8 mouse cellular contexts compared by ENCODE assay signal in the genomic region with DNA sequence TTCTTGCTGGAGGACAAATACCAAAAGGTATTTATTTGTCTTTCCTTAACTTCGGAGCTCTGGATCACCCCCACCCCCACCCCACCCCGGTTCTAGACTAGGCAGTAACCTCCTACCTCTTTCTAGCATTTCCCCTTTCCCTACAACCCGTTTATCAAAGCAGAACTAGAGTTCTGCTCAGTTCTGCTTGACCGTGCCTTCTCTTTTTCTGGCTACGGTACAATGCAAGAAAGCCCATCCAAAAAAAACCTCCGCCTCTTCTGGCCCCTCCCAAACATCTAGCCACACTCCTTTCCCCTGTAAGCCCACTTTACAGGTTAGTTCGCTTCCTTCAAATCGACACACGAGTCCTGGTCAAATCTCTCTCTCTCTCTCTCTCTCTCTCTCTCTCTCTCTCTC. TPM values are rescaled to one million over a fixed set of nuclear protein-coding genes. Genes with fewer than 3 reads are reported as not detected.
DNase-seq lines count a peak whose midpoint lies in the region; ATAC-seq and TF ChIP-seq lines count a peak whose summit lies in the region.

No protein-coding gene starts in this region.

- peaks cover 34% of the 10 kb centered on the region for H3K27me3 ChIP-seq in embryonic facial prominence, embryonic 14.5 days (replicated peaks; ENCODE audit: control insufficient read depth, insufficient read depth, low read length)
- H3K27me3 ChIP-seq in limb, embryonic 12.5 days, result peaks cover 92% of the 10 kb centered on the region
- peaks cover 97% of the 10 kb centered on the region for H3K27me3 ChIP-seq in neural tube, embryonic 13.5 days

- H3K9ac ChIP-seq in embryonic facial prominence, embryonic 14.5 days (ENCODE audit: low read depth, low read length), result peak overlapping the region; percentile 50
- peak overlapping the region; percentile 42; the same call in 1 of the 2 replicates for H3K9ac ChIP-seq in limb, embryonic 12.5 days (replicated peaks)
- no peak overlapping the region for H3K9ac ChIP-seq in neural tube, embryonic 13.5 days

- H3K27ac ChIP-seq in layer of hippocampus, adult 2 months, result peak overlapping the region; percentile 43; the same call in 1 of the 2 replicates
- H3K27ac ChIP-seq in embryonic facial prominence, embryonic 14.5 days (replicated peaks; ENCODE audit: low read depth, low read length), result no peak overlapping the region
- no peak overlapping the region for H3K27ac ChIP-seq in limb, embryonic 12.5 days
- no peak overlapping the region for H3K27ac ChIP-seq in neural tube, embryonic 13.5 days (replicated peaks)

- H3K4me2 ChIP-seq in embryonic facial prominence, embryonic 14.5 days (ENCODE audit: low read depth, low read length), result peak overlapping the region; percentile 70
- peak overlapping the region; percentile 91 for H3K4me2 ChIP-seq in limb, embryonic 12.5 days
- H3K4me2 ChIP-seq in neural tube, embryonic 13.5 days, result peak overlapping the region; percentile 51

- peak overlapping the region; percentile 41 for H3K4me3 ChIP-seq in layer of hippocampus, adult 2 months
- H3K4me3 ChIP-seq in embryonic facial prominence, embryonic 14.5 days (ENCODE audit: low read depth, low read length), result peak overlapping the region; percentile 49
- H3K4me3 ChIP-seq in limb, embryonic 12.5 days (replicated peaks), result peak overlapping the region; percentile 47
- H3K4me3 ChIP-seq in neural tube, embryonic 13.5 days, result peak overlapping the region; percentile 22

- ATAC-seq in embryonic facial prominence, embryonic 14.5 days (ENCODE audit: low read depth), result no peak
- ATAC-seq in limb, embryonic 12.5 days (ENCODE audit: insufficient number of reproducible peaks, insufficient read depth, low FRiP score, low TSS enrichment, low read depth), result no peak
- no peak for ATAC-seq in neural tube, embryonic 13.5 days (ENCODE audit: low read depth)
- no peak for ATAC-seq in erythroid progenitor cell, adult 5-6 weeks (replicated peaks; ENCODE audit: low FRiP score, poor library complexity, severe bottlenecking)

- intact Hi-C loops in gastrocnemius, postnatal 14 days (cut with DNase I; ENCODE audit: low total_unique reads), result no loop called here
- intact Hi-C loops in left cerebral cortex, postnatal 4 days (cut with DNase I), result no loop called here

- DNase-seq in layer of hippocampus, adult 2 months (ENCODE audit: low spot score in 2 of 2), result no peak
- no peak for DNase-seq in layer of hippocampus, adult 8-10 months (ENCODE audit: low spot score in 2 of 2)
- DNase-seq in embryonic facial prominence, embryonic 14.5 days (ENCODE audit: low spot score), result no peak
- DNase-seq in gastrocnemius, postnatal 14 days, result no peak
- DNase-seq in left cerebral cortex, postnatal 4 days, result no peak

- H3K36me3 ChIP-seq in embryonic facial prominence, embryonic 14.5 days (ENCODE audit: control insufficient read depth, insufficient read depth, low read length), result no peaks in the 10 kb centered on the region
- peaks cover 4% of the 10 kb centered on the region; the same call in 1 of the 2 replicates for H3K36me3 ChIP-seq in limb, embryonic 12.5 days
- peaks cover 83% of the 10 kb centered on the region for H3K36me3 ChIP-seq in neural tube, embryonic 13.5 days

- TF ChIP-seq CTCF in layer of hippocampus, adult 2 months (conservative IDR thresholded peaks at IDR 0.05), result no peak

- peaks cover 9% of the 10 kb centered on the region; the same call in 1 of the 2 replicates for H3K4me1 ChIP-seq in embryonic facial prominence, embryonic 14.5 days (ENCODE audit: control insufficient read depth, insufficient read depth, low read length)
- peaks cover 24% of the 10 kb centered on the region for H3K4me1 ChIP-seq in limb, embryonic 12.5 days (replicated peaks)
- peaks cover 22% of the 10 kb centered on the region for H3K4me1 ChIP-seq in neural tube, embryonic 13.5 days (replicated peaks)

- H3K9me3 ChIP-seq in embryonic facial prominence, embryonic 14.5 days (ENCODE audit: control insufficient read depth, low read length), result peaks cover 5% of the 10 kb centered on the region; the same call in 1 of the 2 replicates
- peaks cover 8% of the 10 kb centered on the region for H3K9me3 ChIP-seq in limb, embryonic 12.5 days
- H3K9me3 ChIP-seq in neural tube, embryonic 13.5 days, result no peaks in the 10 kb centered on the region

- 10% methylated on average over 9 of the region's 9 CpGs for WGBS in embryonic facial prominence, embryonic 14.5 days
- 19% methylated on average over 9 of the region's 9 CpGs for WGBS in limb, embryonic 12.5 days
- WGBS in neural tube, embryonic 13.5 days, result 21% methylated on average over 9 of the region's 9 CpGs

RNA-seq across cellular contexts. Expression of gene Dnase2a, which starts 5.1 kb away (rescaled TPM):
- 1 to 10 TPM; 3.9 to 5.7 TPM for total RNA-seq in layer of hippocampus, adult 2 months (2021)
- total RNA-seq in layer of hippocampus, adult 8-10 months (2022), result 10 to 100 TPM in 2 of 4 experiments, 1 to 10 TPM in 2; 4.4 to 18.9 (median 9.2) TPM
- 10.1 and 11.5 TPM in 2 replicates for polyA plus RNA-seq in embryonic facial prominence, embryonic 14.5 days (2014; fragmentation: Nextera tagmentation; extraction: Ambion mirVana)
- polyA plus RNA-seq in limb, embryonic 12.5 days (2016; fragmentation: Nextera tagmentation; extraction: Ambion mirVana), result 12.8 and 14.0 TPM in 2 replicates
- polyA plus RNA-seq in neural tube, embryonic 13.5 days (2015; fragmentation: Nextera tagmentation; extraction: Ambion mirVana), result 4.5 and 8.8 TPM in 2 replicates
- total RNA-seq in gastrocnemius, postnatal 14 days (2021), result 1 to 10 TPM; 5.7 to 6.9 TPM
- 1 to 10 TPM; 2.8 to 4.1 TPM for total RNA-seq in left cerebral cortex, postnatal 4 days (2021)
- total RNA-seq in erythroid progenitor cell, adult 5-6 weeks (2015; ENCODE audit: low replicate concordance), result 32.7 and 33.2 TPM in 2 replicates
- 74.6 and 78.4 TPM in 2 replicates for total RNA-seq in erythroid progenitor cell, adult 5-6 weeks (2017; ENCODE audit: low replicate concordance)

RNA-seq across cellular contexts. Expression of gene Klf1, which starts 11.8 kb away (rescaled TPM):
- total RNA-seq in layer of hippocampus, adult 2 months (2021), result not detected
- under 1 TPM in 2 of 4 experiments, not detected in 2; 0.21 to 0.31 TPM for total RNA-seq in layer of hippocampus, adult 8-10 months (2022)
- 2.1 and 2.2 TPM in 2 replicates for polyA plus RNA-seq in embryonic facial prominence, embryonic 14.5 days (2014; fragmentation: Nextera tagmentation; extraction: Ambion mirVana)
- 4.3 and 5.1 TPM in 2 replicates for polyA plus RNA-seq in limb, embryonic 12.5 days (2016; fragmentation: Nextera tagmentation; extraction: Ambion mirVana)
- polyA plus RNA-seq in neural tube, embryonic 13.5 days (2015; fragmentation: Nextera tagmentation; extraction: Ambion mirVana), result 0.90 and 0.91 TPM in 2 replicates
- under 1 TPM in 1 of 2 experiments, not detected in 1; 0.23 TPM for total RNA-seq in gastrocnemius, postnatal 14 days (2021)
- under 1 TPM in 1 of 2 experiments, not detected in 1; 0.24 TPM for total RNA-seq in left cerebral cortex, postnatal 4 days (2021)
- total RNA-seq in erythroid progenitor cell, adult 5-6 weeks (2015; ENCODE audit: low replicate concordance), result 262 and 325 TPM in 2 replicates
- 240 and 399 TPM in 2 replicates for total RNA-seq in erythroid progenitor cell, adult 5-6 weeks (2017; ENCODE audit: low replicate concordance)

RNA-seq across cellular contexts. Expression of gene Gcdh, which starts 19.8 kb away (rescaled TPM):
- 10 to 100 TPM; 37.5 to 41.2 TPM for total RNA-seq in layer of hippocampus, adult 2 months (2021)
- 10 to 100 TPM; 38.7 to 46.2 (median 40.4) TPM for total RNA-seq in layer of hippocampus, adult 8-10 months (2022)
- 27.3 and 33.2 TPM in 2 replicates for polyA plus RNA-seq in embryonic facial prominence, embryonic 14.5 days (2014; fragmentation: Nextera tagmentation; extraction: Ambion mirVana)
- 42.8 and 44.9 TPM in 2 replicates for polyA plus RNA-seq in limb, embryonic 12.5 days (2016; fragmentation: Nextera tagmentation; extraction: Ambion mirVana)
- polyA plus RNA-seq in neural tube, embryonic 13.5 days (2015; fragmentation: Nextera tagmentation; extraction: Ambion mirVana), result 37.2 and 37.3 TPM in 2 replicates
- total RNA-seq in gastrocnemius, postnatal 14 days (2021), result 10 to 100 TPM; 23.3 to 30.0 TPM
- 10 to 100 TPM; 30.8 to 32.7 TPM for total RNA-seq in left cerebral cortex, postnatal 4 days (2021)
- 16.9 and 36.9 TPM in 2 replicates for total RNA-seq in erythroid progenitor cell, adult 5-6 weeks (2015; ENCODE audit: low replicate concordance)
- total RNA-seq in erythroid progenitor cell, adult 5-6 weeks (2017; ENCODE audit: low replicate concordance), result 22.8 and 26.2 TPM in 2 replicates

RNA-seq across cellular contexts. Expression of gene Mast1, which starts 23.7 kb away (rescaled TPM):
- total RNA-seq in layer of hippocampus, adult 2 months (2021), result 10 to 100 TPM; 78.9 to 85.5 TPM
- 10 to 100 TPM; 77.3 to 83.2 (median 80.8) TPM for total RNA-seq in layer of hippocampus, adult 8-10 months (2022)
- 3.4 and 3.6 TPM in 2 replicates for polyA plus RNA-seq in embryonic facial prominence, embryonic 14.5 days (2014; fragmentation: Nextera tagmentation; extraction: Ambion mirVana)
- polyA plus RNA-seq in limb, embryonic 12.5 days (2016; fragmentation: Nextera tagmentation; extraction: Ambion mirVana), result 0.33 and 0.60 TPM in 2 replicates
- polyA plus RNA-seq in neural tube, embryonic 13.5 days (2015; fragmentation: Nextera tagmentation; extraction: Ambion mirVana), result 62.7 and 70.3 TPM in 2 replicates
- under 1 TPM in 1 of 2 experiments, not detected in 1; 0.07 TPM for total RNA-seq in gastrocnemius, postnatal 14 days (2021)
- total RNA-seq in left cerebral cortex, postnatal 4 days (2021), result 100 to 1,000 TPM; 195 to 210 TPM
- total RNA-seq in erythroid progenitor cell, adult 5-6 weeks (2015; ENCODE audit: low replicate concordance), result not detected in 2 replicates
- total RNA-seq in erythroid progenitor cell, adult 5-6 weeks (2017; ENCODE audit: low replicate concordance), result not detected in 2 replicates

RNA-seq across cellular contexts. Expression of gene Rtbdn, which starts 33.3 kb away (rescaled TPM):
- total RNA-seq in layer of hippocampus, adult 2 months (2021), result 1 to 10 TPM; 1.1 TPM
- 1 to 10 TPM; 1.5 to 2.5 (median 1.7) TPM for total RNA-seq in layer of hippocampus, adult 8-10 months (2022)
- polyA plus RNA-seq in embryonic facial prominence, embryonic 14.5 days (2014; fragmentation: Nextera tagmentation; extraction: Ambion mirVana), result 0.20 TPM in 1 of 2 replicates, not detected in the other
- 0.34 and 0.58 TPM in 2 replicates for polyA plus RNA-seq in limb, embryonic 12.5 days (2016; fragmentation: Nextera tagmentation; extraction: Ambion mirVana)
- 1.4 and 1.6 TPM in 2 replicates for polyA plus RNA-seq in neural tube, embryonic 13.5 days (2015; fragmentation: Nextera tagmentation; extraction: Ambion mirVana)
- not detected for total RNA-seq in gastrocnemius, postnatal 14 days (2021)
- 1 to 10 TPM; 6.7 to 8.3 TPM for total RNA-seq in left cerebral cortex, postnatal 4 days (2021)
- not detected in 2 replicates for total RNA-seq in erythroid progenitor cell, adult 5-6 weeks (2015; ENCODE audit: low replicate concordance)
- total RNA-seq in erythroid progenitor cell, adult 5-6 weeks (2017; ENCODE audit: low replicate concordance), result not detected in 2 replicates

Comparison
In these comparisons a context has a peak if more than half of its experiments do, and no peak if none do; other contexts are left out.
1. RNA of gene Klf1, which starts 11.8 kb away (total RNA-seq): 240 to 399 TPM in erythroid progenitor cell, adult 5-6 weeks; 0.24 TPM in left cerebral cortex, postnatal 4 days, 0.23 TPM in gastrocnemius, postnatal 14 days, 0.21 to 0.31 TPM in layer of hippocampus, adult 8-10 months and not detected in layer of hippocampus, adult 2 months; every median in the first group is over 100 times any median in the second.
2. Peak in every context shown above with its lines, with median percentiles within 50 percentile points of each other: H3K4me3 ChIP-seq and H3K4me2 ChIP-seq.